Mouse (Mus musculus) CD4-positive helper T cell, adult 2 months (primary cell): ENCODE measurements around the gene Slc1a5.

Experiments
- DNase-seq: peaks from one replicate; pipeline ENCODE4 v3.0.0-alpha.2; 2012; ENCODE audit warnings: low read depth, missing footprints, low spot score

The Slc1a5 gene

DNA sequence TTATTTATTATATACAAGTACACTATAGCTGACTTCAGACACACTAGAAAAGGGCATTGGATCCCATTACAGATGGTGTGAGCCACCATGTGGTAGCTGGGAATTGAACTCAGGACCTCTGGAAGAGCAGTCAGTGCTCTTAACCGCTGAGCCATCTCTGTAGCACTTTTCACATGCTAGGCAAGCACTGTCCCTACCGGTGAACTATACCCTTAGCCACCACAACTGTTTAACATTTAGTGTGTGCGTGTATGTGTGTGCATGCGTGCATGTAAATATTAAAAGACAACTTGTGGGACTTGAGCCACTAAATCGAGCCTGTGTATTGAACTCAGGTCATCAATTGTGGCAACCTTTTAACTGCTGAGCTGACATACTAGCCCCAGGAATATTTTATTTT, 65.6 kb downstream of the Slc1a5 start:
- no peak for DNase-seq

- no peak for DNase-seq
These were observed 66.4 kb downstream of the Slc1a5 start for GRCm38 (mm10) chr7:16847507-16847906.
